Mouse (Mus musculus) limb, embryonic 14.5 days (tissue): Measurements from ENCODE around the gene Hoxb2. TPM values are rescaled to one million over a fixed set of nuclear protein-coding genes. Genes with fewer than 3 reads are reported as not detected.
A peak's percentile ranks its signal among the peaks of the same experiment; 100 is the strongest.

ENCODE experiments used
- ATAC-seq: fragments of 200-750 bp; cut with Nextera tagmentation; 2 replicates; pipeline ENCODE4 v1.8.0; 2017; ENCODE audit warnings: low read depth, moderate number of reproducible peaks, moderate TSS enrichment; ENCODE audit not compliant: low FRiP score
- DNase-seq: peaks from one replicate; pipeline ENCODE4 v3.0.0-alpha.2; 2015; ENCODE audit warnings: low spot score
- H3K27ac ChIP-seq: fragments of 300-500 bp; sonication (generic); replicated peaks from 2 replicates; pipeline ENCODE4 v1.5.1; 2014; ENCODE audit warnings: low read depth, mild to moderate bottlenecking, low read length, moderate library complexity, mixed read lengths
- H3K27me3 ChIP-seq: fragments of 300-500 bp; sonication (generic); 2 replicates; pipeline ENCODE4 v1.6.1; 2014; ENCODE audit warnings: low read length, mixed read lengths; ENCODE audit not compliant: control insufficient read depth, insufficient read depth
- H3K36me3 ChIP-seq: fragments of 300-500 bp; sonication (generic); 2 replicates; pipeline ENCODE4 v1.6.1; 2014; ENCODE audit warnings: mild to moderate bottlenecking, low read length, moderate library complexity, mixed read lengths; ENCODE audit not compliant: control insufficient read depth, insufficient read depth
- H3K4me1 ChIP-seq: fragments of 300-500 bp; sonication (generic); 2 replicates; pipeline ENCODE4 v1.6.1; 2014; ENCODE audit warnings: antibody characterized with exemption, low read length, mixed read lengths; ENCODE audit not compliant: control insufficient read depth, insufficient read depth
- H3K4me2 ChIP-seq: fragments of 300-500 bp; sonication (generic); replicated peaks from 2 replicates; pipeline ENCODE4 v1.6.1; 2014; ENCODE audit warnings: low read depth, mild to moderate bottlenecking, low read length, moderate library complexity; ENCODE audit not compliant: severe bottlenecking
- H3K4me3 ChIP-seq: fragments of 300-500 bp; sonication (generic); replicated peaks from 2 replicates; pipeline ENCODE4 v1.5.1; 2014; ENCODE audit warnings: low read length
- H3K9ac ChIP-seq: fragments of 300-500 bp; sonication (generic); 2 replicates; pipeline ENCODE4 v1.6.1; 2014; ENCODE audit warnings: mild to moderate bottlenecking, low read depth, low read length, moderate library complexity; ENCODE audit not compliant: severe bottlenecking
- H3K9me3 ChIP-seq: fragments of 300-500 bp; sonication (generic); 2 replicates; pipeline ENCODE4 v1.6.1; 2016; ENCODE audit warnings: low read length; ENCODE audit not compliant: control insufficient read depth
- POLR2A ChIP-seq: fragments of 200-500 bp; IDR thresholded peaks from 2 replicates; pipeline ENCODE4 v1.8.0; 2012; ENCODE audit warnings: inconsistent platforms, mild to moderate bottlenecking, moderate library complexity, borderline replicate concordance; ENCODE audit not compliant: insufficient read depth, insufficient read length; ENCODE audit errors: extremely low read depth
- WGBS: fragments of 180-500 bp; shearing (Covaris S2); extraction: QIAGEN DNeasy Blood & Tissue Kit; methylation state at CpG from one replicate; pipeline ENCODE4 v1.1.7; 2014; 5-methylcytosine and 5-hydroxymethylcytosine counted together
- polyA plus RNA-seq, 2 experiments: library from polyadenylated mRNA; depleted of rRNA in 1 of 2; stranded (reverse) in 1 of 2; unstranded in 1 of 2; fragments of >200 nt; fragmentation: Nextera tagmentation in 1 of 2; extraction: Ambion mirVana in 1 of 2; gene quantifications; 2 replicates each; pipeline versions ENCODE4 v1.2.1 to v1.2.3; 2012 to 2014

The Hoxb2 gene
- polyA plus RNA-seq, 2 experiments: 5.8 to 9.6 TPM

DNA sequence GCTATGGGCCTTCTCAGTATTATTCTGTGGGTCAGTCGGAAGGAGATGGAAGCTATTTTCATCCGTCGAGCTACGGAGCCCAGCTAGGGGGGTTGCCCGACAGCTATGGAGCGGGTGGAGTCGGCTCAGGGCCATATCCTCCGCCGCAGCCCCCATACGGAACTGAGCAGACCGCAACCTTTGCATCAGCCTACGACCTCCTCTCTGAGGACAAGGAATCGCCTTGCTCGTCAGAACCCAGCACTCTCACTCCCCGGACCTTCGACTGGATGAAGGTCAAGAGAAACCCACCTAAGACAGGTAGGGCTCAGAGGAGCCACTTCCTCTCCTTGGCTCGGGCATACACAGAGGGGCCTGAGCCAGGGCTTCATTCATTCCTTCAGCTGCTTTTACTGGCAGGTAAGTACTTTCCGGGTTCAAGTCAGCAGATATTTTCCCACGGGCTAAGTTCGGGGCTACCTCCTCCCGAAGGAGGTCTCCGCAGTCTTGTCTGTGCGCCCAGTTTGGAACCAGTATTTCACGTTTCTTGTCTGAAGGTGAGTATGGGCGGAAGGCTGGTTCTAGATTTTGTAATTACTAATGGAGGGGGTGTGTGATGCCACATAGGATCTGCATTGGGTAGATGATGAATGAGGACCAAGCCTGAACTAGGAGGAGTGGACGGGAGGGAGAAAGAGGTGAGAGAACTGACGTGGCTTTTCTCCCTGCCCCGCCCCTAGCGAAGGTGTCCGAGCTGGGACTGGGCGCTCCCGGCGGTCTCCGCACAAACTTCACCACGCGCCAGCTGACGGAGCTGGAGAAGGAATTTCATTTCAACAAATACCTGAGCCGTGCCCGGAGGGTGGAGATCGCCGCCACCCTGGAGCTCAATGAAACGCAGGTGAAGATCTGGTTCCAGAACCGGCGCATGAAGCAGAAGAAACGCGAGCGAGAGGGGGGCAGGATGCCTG, 16.0 kb downstream of the Hoxb2 start:
- no peak for DNase-seq
- no peak for ATAC-seq
- peak overlapping the region; percentile 2; the same call in 1 of the 2 replicates for H3K4me3 ChIP-seq

DNA sequence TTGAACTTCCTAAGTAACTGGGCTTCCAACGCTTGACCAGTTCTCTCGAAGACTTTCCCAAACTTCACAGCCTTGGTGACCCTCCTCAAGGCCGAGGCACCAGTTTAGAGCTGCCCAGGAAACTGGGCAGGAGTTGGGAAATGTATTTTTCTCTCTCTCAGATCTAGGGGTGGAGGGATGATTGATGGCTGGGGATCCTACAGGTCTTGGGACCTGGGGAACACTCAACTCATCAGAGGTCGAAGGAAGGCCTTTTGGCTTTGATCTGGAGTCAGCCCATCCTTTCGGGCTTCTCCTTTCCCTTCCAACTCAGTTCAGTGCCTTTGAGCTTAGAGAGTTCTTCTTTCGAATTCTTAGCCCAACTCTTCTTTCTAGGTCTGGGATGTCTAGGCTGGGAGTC, 16.8 kb downstream of the Hoxb2 start:
- Histone ChIP-seq H3K9me3 (no peaks in the 10 kb centered on the region), H3K4me3 (no peak overlapping the region; the same call in 1 of the 2 replicates), H3K27me3 (peaks cover 86% of the 10 kb centered on the region), H3K9ac (no peak overlapping the region), H3K36me3 (no peaks in the 10 kb centered on the region), H3K4me1 (no peaks in the 10 kb centered on the region), H3K4me2 (no peak overlapping the region), H3K27ac (no peak overlapping the region)
- ATAC-seq: no peak
- WGBS: 11% methylated on average over 6 of the region's 6 CpGs
- no peak for DNase-seq
- no peak for TF ChIP-seq POLR2A

More for the DNA sequence above, 16.0 kb downstream of the Hoxb2 start:
- no peak overlapping the region for H3K27ac ChIP-seq
- no peaks in the 10 kb centered on the region for H3K9me3 ChIP-seq
- H3K4me1 ChIP-seq: no peaks in the 10 kb centered on the region
- 2% methylated on average over 47 of the region's 47 CpGs for WGBS
- no peak for TF ChIP-seq POLR2A
- peaks cover 91% of the 10 kb centered on the region for H3K27me3 ChIP-seq
- no peak overlapping the region for H3K9ac ChIP-seq
- H3K4me2 ChIP-seq: peak overlapping the region; percentile 10; the same call in 1 of the 2 replicates
- no peaks in the 10 kb centered on the region for H3K36me3 ChIP-seq

DNA sequence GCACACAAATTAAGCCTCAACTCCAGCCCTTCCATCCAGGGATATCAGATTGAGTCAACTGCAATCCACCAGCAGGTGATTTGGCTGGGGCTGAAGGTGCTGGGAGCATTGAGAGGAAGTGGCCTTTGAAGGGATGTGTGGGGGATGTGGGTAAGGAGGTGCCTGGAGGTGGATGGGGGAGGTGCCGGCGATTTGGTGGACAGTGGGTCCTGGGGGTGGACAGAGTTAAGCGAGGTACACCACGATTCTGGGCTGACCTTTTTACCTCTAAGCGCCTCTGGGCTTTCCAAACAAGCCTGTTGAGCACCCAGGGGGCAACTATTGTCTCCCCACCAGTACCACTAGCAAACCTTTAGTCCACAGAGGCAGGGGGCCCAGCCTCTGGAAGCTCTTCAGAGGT, 18.4 kb downstream of the Hoxb2 start:
- H3K4me1 ChIP-seq: no peaks in the 10 kb centered on the region
- no peaks in the 10 kb centered on the region for H3K9me3 ChIP-seq
- no peak overlapping the region for H3K27ac ChIP-seq
- WGBS: 32% methylated on average over 5 of the region's 5 CpGs
- H3K27me3 ChIP-seq: peaks cover 87% of the 10 kb centered on the region
- DNase-seq (no peak), ATAC-seq (no peak)
- H3K4me2 ChIP-seq: no peak overlapping the region
- H3K4me3 ChIP-seq: no peak overlapping the region
- no peak overlapping the region for H3K9ac ChIP-seq
- no peaks in the 10 kb centered on the region for H3K36me3 ChIP-seq
- TF ChIP-seq POLR2A: no peak

DNA sequence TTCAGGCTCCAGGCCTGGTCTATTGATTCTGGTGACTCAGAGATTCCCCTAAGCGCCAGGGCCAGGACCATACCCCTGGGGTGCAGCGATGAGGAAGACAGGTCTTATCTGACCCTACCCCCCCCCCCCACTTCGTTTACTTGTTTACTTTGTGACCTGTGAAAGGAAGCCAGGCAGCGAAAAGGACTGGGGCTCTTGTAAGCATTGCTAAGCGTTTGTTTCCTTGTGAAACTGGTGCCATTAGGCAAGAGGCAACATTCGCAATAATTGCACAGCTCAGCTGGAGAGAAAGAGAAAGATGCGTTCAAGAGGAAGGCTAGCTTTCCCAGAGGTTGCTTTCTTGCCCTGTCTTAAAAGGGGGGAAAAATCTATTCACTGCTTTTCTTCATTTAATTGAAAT, 18.8 kb downstream of the Hoxb2 start:
- Histone ChIP-seq H3K4me2 (no peak overlapping the region), H3K36me3 (no peaks in the 10 kb centered on the region), H3K4me3 (no peak overlapping the region), H3K27ac (no peak overlapping the region), H3K4me1 (no peaks in the 10 kb centered on the region), H3K27me3 (peaks cover 87% of the 10 kb centered on the region), H3K9ac (no peak overlapping the region), H3K9me3 (no peaks in the 10 kb centered on the region)
- DNase-seq: no peak
- no peak for TF ChIP-seq POLR2A
- 22% methylated on average over 7 of the region's 7 CpGs for WGBS
- no peak for ATAC-seq

DNA sequence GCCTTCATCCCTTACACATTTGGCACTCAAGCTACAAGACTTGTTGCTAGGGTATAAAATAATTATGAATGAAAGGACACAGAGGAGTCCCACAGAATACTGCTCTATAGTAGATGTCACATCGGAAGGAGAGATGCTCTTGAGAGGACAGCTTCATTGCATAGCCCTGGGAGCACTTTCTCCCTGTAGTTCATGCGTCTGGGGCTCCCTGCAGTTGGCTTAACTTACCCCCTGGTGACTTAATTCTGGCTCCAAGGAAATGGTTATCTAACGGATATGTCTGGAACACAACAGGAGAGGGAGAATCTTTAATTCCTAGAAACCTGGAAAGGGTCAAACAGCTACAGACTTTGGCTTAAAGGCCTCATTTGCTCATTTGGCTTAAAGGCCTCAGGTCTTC, 21.4 kb downstream of the Hoxb2 start:
- Histone ChIP-seq H3K4me1 (no peaks in the 10 kb centered on the region), H3K9ac (no peak overlapping the region), H3K4me2 (no peak overlapping the region), H3K36me3 (no peaks in the 10 kb centered on the region), H3K9me3 (no peaks in the 10 kb centered on the region), H3K4me3 (no peak overlapping the region), H3K27me3 (peaks cover 86% of the 10 kb centered on the region), H3K27ac (no peak overlapping the region)
- DNase-seq (no peak), ATAC-seq (no peak)
- WGBS: 25% methylated on average over 3 of the region's 3 CpGs
- no peak for TF ChIP-seq POLR2A
